Mouse (Mus musculus): ENCODE data around the gene Kcna6. TPM values are rescaled to one million over a fixed set of nuclear protein-coding genes. Genes with fewer than 3 reads are reported as not detected.

Kcna6 gene
- polyA plus RNA-seq, 1 experiment from 2014 or later: 20.4 TPM

Other genes starting within 250 kb of the Kcna6 start
- gene Kcna5, start 205.3 kb downstream of the Kcna6 start, polyA plus RNA-seq (2015; fragmentation: Nextera tagmentation; extraction: Ambion mirVana): 3.3 and 3.4 TPM in 2 replicates
- 1.5 and 1.6 TPM in 2 replicates for gene Kcna1, start 94.3 kb downstream of the Kcna6 start, polyA plus RNA-seq (2015; fragmentation: Nextera tagmentation; extraction: Ambion mirVana)
- gene Ndufa9, start 108.5 kb upstream of the Kcna6 start, polyA plus RNA-seq (2015; fragmentation: Nextera tagmentation; extraction: Ambion mirVana): 171 and 174 TPM in 2 replicates
- 0.10 and 0.26 TPM in 2 replicates for gene Akap3, start 112.4 kb upstream of the Kcna6 start, polyA plus RNA-seq (2015; fragmentation: Nextera tagmentation; extraction: Ambion mirVana)
- not detected in 2 replicates for gene Dyrk4, start 181.2 kb upstream of the Kcna6 start, polyA plus RNA-seq (2015; fragmentation: Nextera tagmentation; extraction: Ambion mirVana)
- gene Rad51ap1, start 198.9 kb upstream of the Kcna6 start, polyA plus RNA-seq (2015; fragmentation: Nextera tagmentation; extraction: Ambion mirVana): 14.2 and 14.6 TPM in 2 replicates
- 29.2 and 30.5 TPM in 2 replicates for gene D6Wsu163e, start 199.3 kb upstream of the Kcna6 start, polyA plus RNA-seq (2015; fragmentation: Nextera tagmentation; extraction: Ambion mirVana)